Mouse (Mus musculus) hindbrain, embryonic 12.5 days (tissue): ENCODE results near the gene Cgnl1. TPM values are rescaled to one million over a fixed set of nuclear protein-coding genes. Genes with fewer than 3 reads are reported as not detected.

Source experiments
- ATAC-seq: fragments of 200-750 bp; cut with Nextera tagmentation; 2 replicates; pipeline ENCODE4 v1.8.0; 2017; ENCODE audit warnings: moderate TSS enrichment; ENCODE audit not compliant: low FRiP score
- H3K27ac ChIP-seq: fragments of 300-500 bp; sonication (generic); 2 replicates; pipeline ENCODE4 v1.5.1; 2016; ENCODE audit warnings: mild to moderate bottlenecking
- H3K27me3 ChIP-seq: fragments of 300-500 bp; sonication (generic); 2 replicates; pipeline ENCODE4 v1.6.1; 2016; ENCODE audit warnings: mild to moderate bottlenecking
- H3K36me3 ChIP-seq: fragments of 300-500 bp; sonication (generic); 2 replicates; pipeline ENCODE4 v1.6.1; 2016; ENCODE audit warnings: mild to moderate bottlenecking
- H3K4me1 ChIP-seq: fragments of 300-500 bp; sonication (generic); 2 replicates; pipeline ENCODE4 v1.6.1; 2016
- H3K4me2 ChIP-seq: fragments of 300-500 bp; sonication (generic); replicated peaks from 2 replicates; pipeline ENCODE4 v1.6.1; 2016; ENCODE audit warnings: mild to moderate bottlenecking
- H3K4me3 ChIP-seq: fragments of 300-500 bp; sonication (generic); 2 replicates; pipeline ENCODE4 v1.5.1; 2016; ENCODE audit warnings: mild to moderate bottlenecking
- H3K9ac ChIP-seq: fragments of 300-500 bp; sonication (generic); 2 replicates; pipeline ENCODE4 v1.6.1; 2016; ENCODE audit warnings: mild to moderate bottlenecking, moderate library complexity
- H3K9me3 ChIP-seq: fragments of 300-500 bp; sonication (generic); replicated peaks from 2 replicates; pipeline ENCODE4 v1.6.1; 2016; ENCODE audit warnings: mild to moderate bottlenecking
- WGBS: fragments of 180-500 bp; shearing (Covaris S2); methylation state at CpG from one replicate; pipeline ENCODE4 v1.1.7; 2016; 5-methylcytosine and 5-hydroxymethylcytosine counted together
- polyA plus RNA-seq: library from polyadenylated mRNA; unstranded; fragments of >200 nt; fragmentation: Nextera tagmentation; extraction: Ambion mirVana; gene quantifications from 2 replicates; pipeline ENCODE4 v1.2.1, GENCODE M21; 2016

The Cgnl1 gene
- polyA plus RNA-seq, 1 experiment from 2014 or later, result 7.1 TPM

GRCm38 (mm10) chr9:71578896-71579564 is 192.4 kb downstream of the Cgnl1 start:
- no peak for ATAC-seq
- 61% methylated on average over 7 of the region's 7 CpGs for WGBS
- no peaks in the 10 kb centered on the region for H3K27me3 ChIP-seq
- H3K4me1 ChIP-seq, result no peaks in the 10 kb centered on the region
- no peak overlapping the region for H3K27ac ChIP-seq
- H3K36me3 ChIP-seq, result no peaks in the 10 kb centered on the region
- H3K4me3 ChIP-seq, result no peak overlapping the region
- no peaks in the 10 kb centered on the region for H3K9me3 ChIP-seq
- no peak overlapping the region for H3K9ac ChIP-seq
- H3K4me2 ChIP-seq, result no peak overlapping the region

Other genes starting within 250 kb of the Cgnl1 start
- gene Myzap, start 179.2 kb downstream of the Cgnl1 start, polyA plus RNA-seq, result 5.5 and 6.6 TPM in 2 replicates